Mouse (Mus musculus): ENCODE data around the gene Rbfox3. TPM values are rescaled to one million over a fixed set of nuclear protein-coding genes. Genes with fewer than 3 reads are reported as not detected.

The Rbfox3 gene
- polyA plus RNA-seq, 1 experiment = 117 TPM

- peak overlapping the region; percentile 72 for H3K4me3 ChIP-seq (ENCODE audit: insufficient read depth, low read length)
- H3K27ac ChIP-seq (ENCODE audit: insufficient read depth, low read length) = peak overlapping the region; percentile 95
- peaks cover 7% of the 10 kb centered on the region; the same call in 1 of the 2 replicates for H3K4me1 ChIP-seq (ENCODE audit: control insufficient read depth, insufficient read depth, low read length)
- TF ChIP-seq POLR2A (IDR thresholded peaks at IDR 0.05; ENCODE audit: extremely low read depth, insufficient read depth, low read length) (no peak), CTCF (IDR thresholded peaks at IDR 0.05; ENCODE audit: extremely low read depth, insufficient read depth, low read length) (no peak)
These were observed 3.7 kb downstream of the Rbfox3 start for GRCm38 (mm10) chr11:118907471-118908401.

- peaks cover 7% of the 10 kb centered on the region; the same call in 1 of the 2 replicates for H3K4me1 ChIP-seq (ENCODE audit: control insufficient read depth, insufficient read depth, low read length)
- TF ChIP-seq CTCF (IDR thresholded peaks at IDR 0.05; ENCODE audit: extremely low read depth, insufficient read depth, low read length) = no peak
- TF ChIP-seq POLR2A (IDR thresholded peaks at IDR 0.05; ENCODE audit: extremely low read depth, insufficient read depth, low read length) = no peak
- peak overlapping the region; percentile 72 for H3K4me3 ChIP-seq (ENCODE audit: insufficient read depth, low read length)
- peak overlapping the region; percentile 95 for H3K27ac ChIP-seq (ENCODE audit: insufficient read depth, low read length)
These were observed 4.5 kb downstream of the Rbfox3 start for GRCm38 (mm10) chr11:118906824-118907470.

GRCm38 (mm10) chr11:118906131-118906823 is 5.1 kb downstream of the Rbfox3 start:
- Histone ChIP-seq H3K27ac (ENCODE audit: insufficient read depth, low read length) (peak overlapping the region; percentile 95), H3K4me3 (ENCODE audit: insufficient read depth, low read length) (peak overlapping the region; percentile 72), H3K4me1 (ENCODE audit: control insufficient read depth, insufficient read depth, low read length) (peaks cover 9% of the 10 kb centered on the region)
- TF ChIP-seq POLR2A (IDR thresholded peaks at IDR 0.05; ENCODE audit: extremely low read depth, insufficient read depth, low read length) = no peak
- no peak for TF ChIP-seq CTCF (IDR thresholded peaks at IDR 0.05; ENCODE audit: extremely low read depth, insufficient read depth, low read length)

- Histone ChIP-seq H3K4me1 (ENCODE audit: control insufficient read depth, insufficient read depth, low read length) (peaks cover 14% of the 10 kb centered on the region), H3K27ac (ENCODE audit: insufficient read depth, low read length) (peak overlapping the region; percentile 68), H3K4me3 (ENCODE audit: insufficient read depth, low read length) (peak overlapping the region; percentile 72)
- TF ChIP-seq POLR2A (IDR thresholded peaks at IDR 0.05; ENCODE audit: extremely low read depth, insufficient read depth, low read length) (peak; percentile 57; the same call in 1 of the 2 replicates), CTCF (IDR thresholded peaks at IDR 0.05; ENCODE audit: extremely low read depth, insufficient read depth, low read length) (no peak)
These were observed 5.7 kb downstream of the Rbfox3 start for GRCm38 (mm10) chr11:118905656-118906055.

GRCm38 (mm10) chr11:118904253-118904652 is 7.1 kb downstream of the Rbfox3 start:
- H3K27ac ChIP-seq (ENCODE audit: insufficient read depth, low read length) = no peak overlapping the region
- TF ChIP-seq CTCF (IDR thresholded peaks at IDR 0.05; ENCODE audit: extremely low read depth, insufficient read depth, low read length) (no peak), POLR2A (IDR thresholded peaks at IDR 0.05; ENCODE audit: extremely low read depth, insufficient read depth, low read length) (no peak)
- peaks cover 20% of the 10 kb centered on the region for H3K4me1 ChIP-seq (ENCODE audit: control insufficient read depth, insufficient read depth, low read length)
- no peak overlapping the region for H3K4me3 ChIP-seq (ENCODE audit: insufficient read depth, low read length)

DNA sequence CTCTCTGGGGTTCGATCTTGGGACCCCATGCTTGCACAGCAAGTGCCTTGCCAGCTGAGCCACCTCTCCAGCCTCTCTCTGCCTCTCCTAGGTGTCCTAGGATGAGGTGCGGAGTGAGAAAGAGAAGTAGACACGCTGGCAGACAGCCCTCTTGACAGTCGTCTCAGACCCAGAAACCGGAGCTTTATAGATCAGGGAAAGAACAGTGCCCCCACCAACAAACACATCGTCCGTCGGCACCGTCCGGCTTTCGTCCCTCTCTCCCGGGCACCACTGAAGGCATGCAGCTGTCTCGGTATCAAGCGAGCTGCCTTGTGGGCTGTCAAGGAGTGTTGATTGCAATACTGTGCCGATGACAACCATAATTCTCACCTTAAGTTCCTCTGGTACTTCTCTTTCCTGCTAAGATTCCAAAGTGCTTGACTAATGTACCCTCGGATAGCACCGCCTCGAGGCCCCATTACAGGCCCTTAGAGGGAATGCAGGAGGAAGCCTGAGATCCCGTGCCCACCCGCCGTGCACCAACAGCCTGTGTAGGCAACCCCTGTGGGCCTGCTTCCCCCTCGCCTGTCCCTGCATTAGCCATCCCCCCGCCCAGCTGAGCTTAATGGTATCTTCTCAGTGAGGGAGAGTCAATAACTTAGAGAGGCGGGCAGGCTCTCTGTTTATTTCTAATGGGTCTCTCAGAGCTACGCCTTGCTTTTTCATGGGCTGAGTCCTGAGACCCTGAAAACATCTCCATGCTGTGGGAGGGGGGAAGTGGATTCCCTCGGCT is 11.4 kb downstream of the Rbfox3 start:
- no peak overlapping the region for H3K4me3 ChIP-seq (ENCODE audit: insufficient read depth, low read length)
- TF ChIP-seq CTCF (IDR thresholded peaks at IDR 0.05; ENCODE audit: extremely low read depth, insufficient read depth, low read length) = no peak
- TF ChIP-seq POLR2A (IDR thresholded peaks at IDR 0.05; ENCODE audit: extremely low read depth, insufficient read depth, low read length) = no peak
- H3K27ac ChIP-seq (ENCODE audit: insufficient read depth, low read length) = peak overlapping the region; percentile 32
- peaks cover 33% of the 10 kb centered on the region for H3K4me1 ChIP-seq (ENCODE audit: control insufficient read depth, insufficient read depth, low read length)

- Histone ChIP-seq H3K4me3 (ENCODE audit: insufficient read depth, low read length) (no peak overlapping the region), H3K4me1 (ENCODE audit: control insufficient read depth, insufficient read depth, low read length) (peaks cover 35% of the 10 kb centered on the region), H3K27ac (ENCODE audit: insufficient read depth, low read length) (0 out of 2 replicates have a peak overlapping the region, but pooled peaks have one; percentile 1)
- no peak for TF ChIP-seq CTCF (IDR thresholded peaks at IDR 0.05; ENCODE audit: extremely low read depth, insufficient read depth, low read length)
- no peak for TF ChIP-seq POLR2A (IDR thresholded peaks at IDR 0.05; ENCODE audit: extremely low read depth, insufficient read depth, low read length)
These were observed 12.8 kb downstream of the Rbfox3 start for GRCm38 (mm10) chr11:118898643-118899042.

- Histone ChIP-seq H3K4me1 (ENCODE audit: control insufficient read depth, insufficient read depth, low read length) (peaks cover 35% of the 10 kb centered on the region), H3K4me3 (ENCODE audit: insufficient read depth, low read length) (no peak overlapping the region), H3K27ac (ENCODE audit: insufficient read depth, low read length) (peak overlapping the region; percentile 72)
- TF ChIP-seq CTCF (IDR thresholded peaks at IDR 0.05; ENCODE audit: extremely low read depth, insufficient read depth, low read length) (no peak), POLR2A (IDR thresholded peaks at IDR 0.05; ENCODE audit: extremely low read depth, insufficient read depth, low read length) (no peak)
These were observed 13.2 kb downstream of the Rbfox3 start for GRCm38 (mm10) chr11:118898156-118898555.
